Mouse (Mus musculus) cerebellum, adult 11 months (tissue): ENCODE measurements around the gene Itgae.

Experiments used
- DNase-seq: peaks from one replicate; pipeline ENCODE4 v3.0.0; 2022

Itgae gene

DNA sequence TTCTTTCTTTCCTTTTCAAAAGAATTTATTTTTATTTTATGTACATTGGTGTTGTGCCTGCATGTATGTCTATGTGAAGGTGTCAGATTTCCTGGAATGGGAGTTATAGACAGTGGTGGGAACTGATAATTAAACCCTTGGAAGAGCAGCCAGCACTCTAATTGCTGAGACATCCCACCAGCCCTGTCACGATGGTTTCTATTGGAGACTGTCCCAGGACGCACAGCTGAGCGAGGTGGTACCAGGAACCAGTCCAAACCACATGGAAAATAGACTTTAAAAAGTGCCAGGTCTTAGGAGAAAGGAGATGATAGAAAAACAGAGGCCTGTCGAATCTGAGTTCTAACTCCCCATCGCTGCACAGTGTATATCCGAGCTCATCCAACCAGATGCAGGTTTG is 64.7 kb downstream of the Itgae start:
- no peak for DNase-seq

DNA sequence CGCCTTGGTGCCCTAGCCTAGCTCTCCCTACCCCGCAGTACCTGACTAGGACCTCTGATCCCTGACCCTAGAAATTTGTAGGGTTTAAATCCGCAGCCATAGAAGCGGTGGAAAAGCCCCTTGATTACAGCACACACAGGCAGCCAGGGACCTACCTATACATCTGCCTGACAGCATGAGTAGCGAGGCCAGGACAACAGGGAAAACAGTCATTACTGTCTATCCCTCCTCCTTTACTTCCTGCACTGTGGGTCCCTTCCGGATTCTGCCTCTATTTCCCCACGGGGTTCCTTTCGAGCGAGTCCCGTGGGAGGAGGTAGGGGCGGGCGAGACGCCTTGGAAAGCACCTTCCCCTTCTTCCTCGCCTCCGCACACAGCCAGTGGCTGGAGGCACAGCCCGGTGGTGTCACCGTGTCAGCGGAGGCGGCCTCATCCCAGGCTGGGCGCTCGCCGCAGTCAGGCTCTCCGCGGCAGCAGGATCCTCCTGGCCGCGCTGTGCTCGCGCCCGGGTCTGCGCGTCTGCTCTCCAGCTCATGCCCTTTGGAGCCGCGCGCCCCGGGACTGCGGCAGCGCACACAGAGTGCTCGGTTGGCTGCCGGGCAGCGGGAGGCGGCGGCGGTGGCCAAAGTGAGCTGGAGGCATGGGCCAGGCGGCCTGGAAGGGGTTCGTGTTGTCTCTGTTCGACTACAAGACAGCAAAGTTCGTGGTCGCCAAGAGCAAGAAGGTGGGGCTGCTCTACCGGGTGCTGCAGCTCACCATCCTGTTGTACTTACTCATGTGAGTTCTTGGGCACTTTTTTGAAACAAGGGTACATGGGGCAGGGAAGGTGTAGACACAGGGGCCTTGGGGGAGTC is 69.8 kb downstream of the Itgae start, which contains the start of gene P2rx5:
Gene P2rx5, plus strand, starts transcription at position 465 of the 854 bp plus-strand sequence.
- DNase-seq, result no peak

DNA sequence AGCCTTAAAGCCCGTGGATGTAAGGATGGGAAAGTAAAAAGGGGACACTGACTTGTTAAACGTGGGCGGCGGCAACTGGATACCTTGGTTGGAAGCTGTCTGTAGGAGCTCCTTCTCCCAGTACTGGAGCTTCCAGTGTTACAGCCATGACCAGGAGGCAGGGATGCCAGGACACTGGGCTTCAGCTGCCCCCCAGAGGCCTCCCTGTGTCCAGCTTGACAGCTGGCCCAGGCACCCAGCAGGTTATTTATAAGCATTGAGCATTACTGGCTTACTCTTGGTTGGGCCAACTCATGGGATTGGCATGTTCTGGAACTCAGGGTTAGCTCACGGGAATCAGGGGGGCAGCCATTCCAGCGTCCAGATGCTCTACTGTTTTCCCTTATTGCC is 70.4 kb downstream of the Itgae start:
- DNase-seq, result no peak

DNA sequence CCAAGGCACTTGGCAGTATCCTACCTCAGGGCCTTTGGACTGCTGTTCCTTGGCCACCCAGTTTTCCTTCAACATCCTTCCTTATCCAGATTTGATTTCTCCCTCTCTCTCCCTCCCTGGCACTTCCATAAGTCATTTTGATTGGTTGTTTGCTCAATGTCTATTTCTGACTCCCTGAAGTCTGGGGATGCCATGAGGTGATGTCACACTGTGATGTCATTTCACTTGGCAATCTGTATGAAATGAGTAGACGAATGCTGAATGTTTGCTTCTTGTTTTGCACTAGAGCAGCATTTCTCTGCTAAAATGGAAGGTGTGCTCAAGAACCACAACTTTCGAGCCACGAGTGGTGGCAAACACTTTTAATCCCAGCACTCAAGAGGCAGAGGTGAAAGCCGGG is 71.2 kb downstream of the Itgae start:
- no peak for DNase-seq

DNA sequence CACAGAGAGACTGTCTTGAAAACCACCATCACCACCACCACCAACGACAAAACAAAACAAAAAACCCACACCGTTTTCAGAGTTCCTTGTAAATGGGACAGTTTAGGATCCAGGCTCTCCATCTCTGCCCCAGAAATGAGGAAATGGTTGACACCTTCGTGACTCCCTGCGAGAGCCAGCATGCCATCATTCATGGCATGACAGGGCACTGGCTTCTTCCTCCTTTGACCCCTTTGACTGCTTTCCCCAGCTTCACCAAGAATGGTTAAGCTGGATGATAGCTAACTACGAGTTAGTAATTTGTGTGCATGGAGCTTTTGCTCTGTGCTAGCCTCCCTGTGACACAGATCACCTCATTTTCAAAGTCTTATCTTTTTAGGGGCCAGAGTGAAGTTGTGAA is 71.9 kb downstream of the Itgae start:
- DNase-seq, result no peak

DNA sequence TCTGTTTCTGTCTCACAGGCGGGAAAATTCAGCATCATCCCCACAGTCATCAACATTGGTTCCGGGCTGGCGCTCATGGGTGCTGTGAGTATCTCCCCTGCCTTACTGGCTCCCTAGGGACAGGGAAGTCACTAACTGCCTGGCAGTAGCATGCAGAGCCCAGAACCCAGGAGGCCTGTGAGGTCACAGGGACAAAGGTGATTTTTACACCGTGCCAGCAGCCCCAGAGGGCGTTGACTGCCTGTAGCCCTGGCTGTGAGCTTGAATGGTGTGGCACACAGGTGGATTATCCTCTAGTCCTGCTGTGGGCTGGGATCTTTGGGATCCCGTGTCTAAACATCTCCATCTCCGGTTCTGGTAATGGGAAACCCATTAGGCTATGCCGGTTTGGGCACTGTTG is 77.7 kb downstream of the Itgae start:
- DNase-seq, result no peak

DNA sequence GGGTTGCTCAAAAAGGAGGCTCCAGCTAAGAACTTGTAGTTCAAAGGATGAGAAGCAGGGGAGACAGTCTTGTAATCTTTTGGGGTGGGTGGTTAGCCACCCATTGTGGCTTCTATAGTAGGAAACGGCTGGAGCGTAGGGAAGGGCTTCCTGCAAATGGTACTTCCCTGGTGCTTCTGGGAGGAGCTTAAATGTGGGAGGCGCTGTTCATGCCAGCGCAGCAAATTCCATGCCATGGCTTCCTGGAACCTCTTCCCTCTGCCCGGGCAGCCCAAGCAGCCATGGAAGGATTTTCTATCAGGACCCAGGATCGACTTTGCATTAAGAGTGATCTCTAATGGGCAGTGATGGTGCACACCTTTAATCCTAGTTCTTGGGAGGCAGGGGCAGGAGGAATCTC is 78.2 kb downstream of the Itgae start:
- DNase-seq, result no peak

DNA sequence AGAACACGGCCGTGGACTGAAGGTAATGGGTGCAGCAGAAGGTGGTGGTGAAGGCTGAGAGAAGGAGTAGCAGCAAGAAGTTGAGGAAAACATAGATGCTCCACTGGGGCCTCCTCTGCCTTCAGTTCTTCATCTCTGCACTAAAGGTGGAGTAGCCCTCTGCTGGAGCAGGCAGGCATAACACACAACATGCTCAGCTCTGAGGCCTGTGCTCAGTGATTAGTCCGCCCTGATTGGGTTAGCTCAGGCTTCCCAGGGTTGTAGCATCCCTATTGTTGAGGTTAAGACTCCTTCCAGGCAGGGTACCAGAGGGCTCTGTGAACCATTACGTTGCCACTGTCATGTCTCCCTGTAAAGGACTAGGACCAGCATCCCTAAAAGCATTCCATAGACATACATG is 78.8 kb downstream of the Itgae start:
- DNase-seq, result no peak

DNA sequence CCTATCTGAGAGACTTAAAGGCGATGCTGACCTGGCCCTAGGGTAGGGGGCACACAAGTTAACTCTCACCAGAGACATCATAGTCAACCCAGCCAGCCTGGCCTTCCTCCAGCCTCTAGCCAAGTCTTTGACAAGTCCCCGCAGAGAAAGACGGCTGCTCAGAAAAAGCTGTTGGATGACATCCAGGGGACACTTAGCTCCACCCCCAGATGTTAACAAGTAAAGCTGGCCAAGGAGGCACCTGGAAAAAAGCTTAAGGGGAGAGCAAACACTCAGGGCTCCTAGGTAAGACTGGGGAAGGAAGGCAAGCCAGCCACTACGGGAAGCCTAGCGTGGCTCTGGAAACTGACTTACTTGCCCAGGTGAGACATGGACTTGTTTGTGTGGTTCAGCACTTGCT is 81.8 kb downstream of the Itgae start:
- no peak for DNase-seq

DNA sequence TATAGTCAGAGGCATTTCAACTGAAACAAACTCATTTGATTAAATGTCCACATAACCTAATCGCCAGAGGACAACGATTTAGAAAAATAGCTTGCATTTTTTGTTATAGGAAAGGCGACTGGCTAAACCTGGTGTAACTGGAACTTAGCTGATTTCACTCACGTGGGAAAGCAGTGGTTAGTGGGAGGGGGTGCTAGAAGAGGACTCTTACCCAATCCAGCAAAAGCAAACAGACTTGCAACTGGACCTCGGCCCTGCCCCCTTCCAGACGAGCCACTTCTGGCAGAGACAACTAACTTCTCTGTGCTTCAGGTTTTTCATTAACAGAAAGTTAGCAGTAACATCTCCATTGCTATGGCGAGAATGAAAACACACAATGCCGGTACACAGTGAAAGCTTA is 85.2 kb downstream of the Itgae start:
- no peak for DNase-seq

DNA sequence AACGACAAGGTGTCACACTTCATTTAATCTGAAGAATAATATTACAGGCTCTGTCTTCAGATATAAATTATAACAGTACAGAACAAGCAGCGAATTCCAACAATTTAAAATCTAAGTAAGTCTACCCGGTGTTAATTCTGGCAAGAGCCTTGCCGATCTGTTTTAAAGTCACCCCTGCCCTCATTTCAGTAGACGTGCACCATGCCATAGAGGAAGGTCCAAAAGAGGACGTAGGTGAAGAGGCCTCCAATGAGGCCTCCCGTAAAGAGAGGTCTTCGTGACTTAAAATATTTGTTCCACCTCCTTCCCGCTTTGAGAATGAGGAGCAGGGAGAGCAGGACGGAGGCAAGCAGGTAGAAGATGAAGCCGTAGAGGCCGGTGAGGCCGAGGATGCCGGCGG is 85.8 kb downstream of the Itgae start:
- DNase-seq, result no peak

DNA sequence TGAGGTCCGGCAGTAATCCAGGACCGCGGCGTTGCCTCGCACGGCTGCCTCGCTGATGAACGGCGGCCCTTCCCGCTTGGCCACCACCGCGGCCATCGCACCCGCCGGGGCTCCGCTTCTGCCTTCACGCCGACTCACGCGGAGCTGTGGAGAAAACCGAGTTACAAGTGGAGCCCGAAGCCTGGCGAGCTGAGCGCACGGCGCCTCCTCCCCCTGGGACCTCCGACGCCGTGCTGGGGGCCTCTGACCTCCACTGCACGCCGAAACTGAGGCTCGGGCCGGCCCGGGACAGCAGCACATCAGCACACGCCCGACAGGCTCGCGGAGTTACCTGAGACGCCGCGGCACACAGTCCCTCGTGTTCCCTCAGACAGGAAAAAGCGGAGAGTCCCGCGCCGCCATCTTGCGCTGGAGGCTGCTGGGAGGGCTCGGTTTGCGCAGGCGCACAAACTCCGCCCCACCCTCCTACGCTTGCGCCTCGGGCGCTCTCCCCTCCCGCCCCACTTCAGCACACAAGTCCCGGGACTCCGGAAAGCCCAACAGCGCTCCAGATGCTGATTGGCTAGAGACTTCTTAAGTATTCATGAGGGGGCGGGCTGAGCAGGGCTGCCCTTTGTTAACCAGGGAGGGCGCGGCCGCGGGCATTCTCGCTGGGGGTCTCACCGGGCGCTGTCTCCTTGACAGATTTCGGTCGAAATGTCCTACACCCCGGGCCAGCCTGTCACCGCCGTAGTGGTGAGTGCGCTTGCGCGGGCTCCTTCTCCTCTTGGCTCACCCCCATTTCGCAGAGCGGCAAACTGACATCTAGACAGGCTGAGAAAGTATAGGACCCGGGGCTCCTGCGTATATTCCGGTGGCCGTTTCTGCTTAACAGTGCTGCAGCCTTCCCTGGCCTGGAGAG is 86.5 kb downstream of the Itgae start, which contains the start of the genes Emc6 and Tax1bp3:
Gene Emc6, minus strand, starts transcription at position 430 of the 901 bp plus-strand sequence.
Gene Tax1bp3, plus strand, starts transcription at position 476 of the 901 bp plus-strand sequence.
- DNase-seq, result peak; percentile 96

DNA sequence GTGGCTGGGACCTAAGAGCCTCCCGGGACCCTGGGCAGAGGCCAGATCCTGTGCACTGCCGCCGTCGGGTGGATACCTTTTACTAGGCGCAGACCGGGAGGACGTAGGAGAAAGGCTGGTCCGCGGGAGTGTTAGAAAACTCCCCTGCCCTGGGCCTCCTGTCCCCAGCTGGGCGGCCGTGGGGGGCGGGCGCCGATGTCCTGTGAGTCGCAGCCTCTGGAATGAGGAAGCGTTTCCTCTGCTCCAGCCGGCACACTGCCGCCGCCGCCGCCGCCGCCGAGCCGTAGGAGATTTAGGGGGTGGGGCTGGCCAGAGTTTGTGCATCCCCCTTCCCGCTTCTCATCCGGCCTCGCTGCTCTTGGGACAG is 87.1 kb downstream of the Itgae start:
- DNase-seq, result no peak

DNA sequence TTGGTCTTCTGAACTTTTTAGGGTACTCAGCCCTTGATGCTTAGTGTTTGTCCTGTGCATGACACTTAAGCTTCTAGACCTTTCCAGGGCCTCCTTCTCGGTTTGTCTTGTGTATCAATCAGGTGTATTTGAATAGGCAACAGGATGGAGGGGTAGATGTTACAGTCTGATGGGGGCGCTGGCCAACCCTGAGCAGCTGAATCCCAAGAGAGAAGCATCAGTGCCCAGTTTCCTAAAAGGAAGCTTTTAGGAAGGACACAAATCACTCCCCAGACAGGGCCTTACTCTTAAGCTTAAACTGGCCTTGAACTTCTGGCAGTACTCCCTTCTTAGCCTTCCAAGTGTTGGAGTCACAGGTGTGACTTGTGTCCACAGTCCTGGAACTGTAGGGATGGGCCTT is 87.5 kb downstream of the Itgae start:
- DNase-seq, result no peak

DNA sequence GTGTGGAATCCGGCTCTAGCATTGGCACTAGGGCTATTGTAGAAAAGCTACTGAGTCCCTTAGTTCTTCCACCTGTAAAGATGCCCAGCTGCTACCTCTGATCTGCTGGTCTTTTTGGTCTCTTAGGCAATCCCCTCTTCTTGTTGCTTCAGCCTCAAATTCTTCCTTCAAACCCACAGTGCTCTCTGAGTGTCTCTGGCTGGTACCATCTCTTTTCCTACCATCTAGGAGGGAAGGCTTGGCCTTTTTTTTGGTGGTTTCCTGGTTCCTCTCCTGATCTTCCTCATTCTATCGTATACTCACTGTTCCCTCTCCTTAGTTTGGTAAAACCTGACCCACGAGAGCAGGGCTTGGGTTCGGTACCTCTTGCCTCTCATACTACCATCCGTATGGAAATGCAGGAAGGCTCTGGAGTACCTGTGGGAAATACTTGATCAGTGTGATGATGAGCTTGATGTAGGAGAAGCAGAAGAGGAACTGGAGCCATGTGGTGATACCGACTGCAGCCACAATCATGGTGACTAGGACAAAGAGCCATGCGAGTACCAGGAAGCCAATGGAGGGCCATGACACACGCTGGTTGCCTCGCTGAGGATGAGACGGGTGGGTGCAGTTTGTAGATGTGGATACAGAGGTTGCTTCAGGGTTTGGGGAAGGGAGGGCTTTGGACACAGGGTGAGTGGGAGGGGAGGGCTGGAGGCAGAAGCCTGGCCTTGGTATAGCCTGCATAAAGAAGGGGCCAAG is 95.7 kb downstream of the Itgae start:
- DNase-seq, result no peak

DNA sequence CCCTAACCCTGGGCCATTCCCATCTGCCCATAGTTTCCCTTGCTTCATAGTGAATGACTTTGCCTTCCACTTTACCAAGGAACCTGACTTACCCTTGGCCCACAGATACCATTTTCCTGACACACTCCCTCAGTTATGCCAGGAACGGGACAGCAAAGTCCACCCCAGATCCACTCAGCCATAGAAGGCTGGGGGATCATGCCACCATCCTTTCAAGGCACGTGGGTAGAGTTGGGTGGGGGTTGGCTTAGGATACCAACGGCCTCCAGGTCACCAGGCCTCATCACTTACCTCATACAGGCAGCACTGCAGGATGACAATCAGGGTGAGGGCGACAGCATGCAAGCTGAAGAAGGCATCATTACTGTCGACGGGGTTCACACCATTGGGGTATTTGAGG is 96.8 kb downstream of the Itgae start:
- no peak for DNase-seq

DNA sequence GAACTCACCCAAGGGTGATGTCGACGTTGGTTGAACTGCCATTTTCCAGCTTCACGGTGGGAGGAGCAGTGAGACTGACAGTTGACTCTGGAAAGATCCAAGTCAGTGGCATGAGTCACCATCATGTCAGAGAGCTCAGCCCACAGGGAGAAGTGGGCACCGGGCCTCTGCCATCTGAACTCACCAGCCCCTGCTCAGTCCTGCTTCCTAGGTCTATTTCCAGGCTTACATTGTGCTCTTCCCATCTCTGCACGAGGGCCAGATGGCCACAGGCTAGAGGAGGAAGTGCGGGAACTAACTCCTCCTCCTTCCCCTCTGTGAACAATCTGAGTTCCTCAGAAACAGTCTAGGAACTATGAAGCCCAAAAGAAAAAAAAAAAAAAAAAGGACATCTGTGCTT is 102.7 kb downstream of the Itgae start:
- peak; percentile 48 for DNase-seq

DNA sequence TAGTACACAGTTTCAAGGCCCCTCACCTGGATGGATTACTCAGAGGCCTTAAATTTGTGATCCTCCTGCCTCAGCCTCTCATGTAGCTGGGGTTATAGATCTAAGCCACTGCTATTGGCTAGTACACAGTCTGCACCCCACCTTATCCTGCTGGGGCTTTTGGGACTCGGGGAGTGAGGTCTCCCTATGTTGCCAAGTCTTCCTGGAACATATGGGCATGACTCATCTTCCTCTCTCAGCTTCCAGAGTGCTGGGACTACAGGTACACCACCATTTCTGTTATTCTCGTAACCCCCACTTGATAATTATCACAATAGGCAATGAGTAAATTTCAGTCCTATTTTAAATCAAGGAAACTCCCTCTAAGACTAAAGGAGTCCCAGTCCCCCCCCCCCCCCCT is 104.1 kb downstream of the Itgae start:
- no peak for DNase-seq
